Mouse (Mus musculus) liver, adult 2 months (tissue): ENCODE results near the gene Dnajc16.

Experiments used
- CTCF ChIP-seq: fragments of 200-500 bp; IDR thresholded peaks from 2 replicates; pipeline ENCODE4 v1.5.1; 2011; ENCODE audit warnings: low read depth, low read length, control low read depth
- POLR2A ChIP-seq: fragments of 200-500 bp; IDR thresholded peaks from 2 replicates; pipeline ENCODE4 v1.6.1; 2011; ENCODE audit warnings: low read length, control low read depth; ENCODE audit not compliant: insufficient read depth; ENCODE audit errors: extremely low read depth

DNA sequence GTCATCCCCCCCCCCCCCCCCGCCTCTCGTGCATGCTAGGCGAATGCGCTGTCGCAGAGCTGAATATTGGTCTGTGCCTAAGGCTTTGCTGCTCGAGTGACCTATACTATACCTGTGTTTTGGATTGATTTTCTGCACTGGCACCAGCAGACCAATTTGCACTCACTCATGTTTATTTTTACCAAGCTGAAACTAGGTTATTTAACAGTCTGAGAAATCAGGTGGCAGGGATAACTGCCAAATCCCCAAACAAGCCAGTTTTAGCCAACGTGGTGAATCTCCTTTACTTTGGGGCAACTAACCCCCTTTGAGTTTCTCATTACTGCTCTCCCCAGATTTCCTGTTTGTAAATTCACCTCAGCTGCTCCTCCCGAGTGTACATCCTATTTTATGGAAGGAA is 1.2 kb upstream of the Dnajc16 start:
- TF ChIP-seq POLR2A = no peak
- no peak for TF ChIP-seq CTCF
